In genomic region chr4:43527880-43528279, GRCm38 (mm10) we compare ENCODE assay signal across 10 mouse cellular contexts. TPM values are rescaled to one million over a fixed set of nuclear protein-coding genes. Genes with fewer than 3 reads are reported as not detected.
DNase-seq lines count a peak whose midpoint lies in the region; TF ChIP-seq lines count a peak whose summit lies in the region.
"Had no signal": no experiment of that assay in that cellular context is flagged by ENCODE, and none has a peak within 500 bp of the region (broad histone marks: within the 10 kb centered on the region; RNA-seq: fewer than 3 reads in every experiment).

No protein-coding gene starts in this region.

- peak; percentile 38 for DNase-seq in heart, postnatal 4 days
- DNase-seq in heart, adult 18-20 months, result no peak
- DNase-seq in testis, postnatal 10 days (ENCODE audit: low spot score), result no peak
- DNase-seq in ZHBTc4 (ENCODE audit: low read depth, low spot score), result peak; percentile 85
- DNase-seq in testis, postnatal 14 days (ENCODE audit: low spot score), result peak; percentile 46
- DNase-seq in frontal cortex, postnatal 14 days (ENCODE audit: low spot score in 2 of 2), result no peak
- no peak for DNase-seq in adrenal gland, postnatal 10 days

- H3K36me3 ChIP-seq in testis, adult 2 months (ENCODE audit: control insufficient read depth, insufficient read depth, low read length), result no peaks in the 10 kb centered on the region

- peaks cover 2% of the 10 kb centered on the region; the same call in 1 of the 2 replicates for H3K27me3 ChIP-seq in testis, adult 2 months (ENCODE audit: control insufficient read depth, insufficient read depth, low read length)

- TF ChIP-seq POLR2A in testis, adult 2 months (IDR thresholded peaks at IDR 0.05; ENCODE audit: control insufficient read depth, low read depth, low read length), result no peak

- peak; percentile 75; the same call in 1 of the 2 replicates for TF ChIP-seq CTCF in testis, adult 2 months (IDR thresholded peaks at IDR 0.05; ENCODE audit: control insufficient read depth, insufficient read depth, insufficient replicate concordance, low read depth, low read length)

- no peak overlapping the region for H3K27ac ChIP-seq in testis, adult 2 months (ENCODE audit: control insufficient read depth, insufficient read depth, low read depth, low read length)
- H3K27ac ChIP-seq: embryonic facial prominence, embryonic 12.5 days; midbrain, embryonic 13.5 days had no signal

- no peak overlapping the region for H3K4me3 ChIP-seq in testis, adult 2 months (ENCODE audit: control insufficient read depth, low read depth, low read length)
- H3K4me3 ChIP-seq: embryonic facial prominence, embryonic 12.5 days; midbrain, embryonic 13.5 days had no signal

- peaks cover 12% of the 10 kb centered on the region for H3K4me1 ChIP-seq in testis, adult 2 months (ENCODE audit: control insufficient read depth, insufficient read depth, low read length)

RNA-seq across cellular contexts. Expression of gene Tpm2, which starts 4.3 kb away (rescaled TPM):
- total RNA-seq in heart, postnatal 4 days (2021), result 100 to 1,000 TPM; 104 to 136 TPM
- 10 to 100 TPM; 32.1 to 35.2 TPM for total RNA-seq in heart, adult 18-20 months (2021)
- 6.0 and 22.9 TPM in 2 replicates for polyA plus RNA-seq in testis, adult 2 months (2012; rRNA removed)
- total RNA-seq in adrenal gland, postnatal 10 days (2021), result 100 to 1,000 TPM; 203 to 822 TPM

RNA-seq across cellular contexts. Expression of gene Car9, which starts 21.1 kb away (rescaled TPM):
- under 1 TPM; 0.74 to 0.97 TPM for total RNA-seq in heart, postnatal 4 days (2021)
- total RNA-seq in heart, adult 18-20 months (2021), result under 1 TPM in 1 of 2 experiments, not detected in 1; 0.36 TPM
- polyA plus RNA-seq in testis, adult 2 months (2012; rRNA removed), result 0.07 and 0.38 TPM in 2 replicates
- under 1 TPM; 0.76 to 0.90 TPM for total RNA-seq in adrenal gland, postnatal 10 days (2021)

RNA-seq across cellular contexts. Expression of gene Arhgef39, which starts 28.4 kb away (rescaled TPM):
- total RNA-seq in heart, postnatal 4 days (2021), result 10 to 100 TPM; 14.0 to 15.7 TPM
- total RNA-seq in heart, adult 18-20 months (2021), result under 1 TPM in 1 of 2 experiments, not detected in 1; 0.64 TPM
- polyA plus RNA-seq in testis, adult 2 months (2012; rRNA removed), result 26.6 and 27.3 TPM in 2 replicates
- total RNA-seq in adrenal gland, postnatal 10 days (2021), result 10 to 100 TPM in 1 of 2 experiments, 1 to 10 TPM in 1; 6.2 to 10.9 TPM

RNA-seq across cellular contexts. Expression of gene Creb3, which starts 34.3 kb away (rescaled TPM):
- total RNA-seq in heart, postnatal 4 days (2021), result 10 to 100 TPM; 53.2 to 53.4 TPM
- total RNA-seq in heart, adult 18-20 months (2021), result 10 to 100 TPM; 38.4 to 52.4 TPM
- 27.9 and 35.0 TPM in 2 replicates for polyA plus RNA-seq in testis, adult 2 months (2012; rRNA removed)
- total RNA-seq in adrenal gland, postnatal 10 days (2021), result 100 to 1,000 TPM in 1 of 2 experiments, 10 to 100 TPM in 1; 90.4 to 108 TPM

RNA-seq across cellular contexts. Expression of gene Tln1, which starts 34.6 kb away (rescaled TPM):
- 100 to 1,000 TPM; 184 to 187 TPM for total RNA-seq in heart, postnatal 4 days (2021)
- total RNA-seq in heart, adult 18-20 months (2021), result 100 to 1,000 TPM in 1 of 2 experiments, 10 to 100 TPM in 1; 98.2 to 111 TPM
- 44.9 and 51.8 TPM in 2 replicates for polyA plus RNA-seq in testis, adult 2 months (2012; rRNA removed)
- total RNA-seq in adrenal gland, postnatal 10 days (2021), result 100 to 1,000 TPM; 171 to 192 TPM

Comparison
In these comparisons a context has a peak if more than half of its experiments do, and no peak if none do; other contexts are left out.
1. DNase-seq: peak in heart, postnatal 4 days (single experiment), ZHBTc4 (single experiment) and testis, postnatal 14 days (single experiment); none in heart, adult 18-20 months (0 of 2), testis, postnatal 10 days (single experiment), frontal cortex, postnatal 14 days (0 of 2) and adrenal gland, postnatal 10 days (single experiment).
2. RNA of gene Arhgef39, which starts 28.4 kb away (total RNA-seq): 14.0 to 15.7 TPM in heart, postnatal 4 days and 6.2 to 10.9 TPM in adrenal gland, postnatal 10 days; 0.64 TPM in heart, adult 18-20 months; every median in the first group is over 4 times any median in the second.